Mouse (Mus musculus) heart, adult 2 months (tissue): ENCODE data around the gene Tex19.2. TPM values are rescaled to one million over a fixed set of nuclear protein-coding genes. Genes with fewer than 3 reads are reported as not detected.
"Not testable (repeated sequence)": the region's sequence is repeated elsewhere in the genome, so short reads cannot be mapped to it uniquely, and the experiment has no call there.

Source experiments
- DNase-seq, 2 experiments: peaks; one replicate each; pipeline ENCODE4 v3.0.0; 2021
- H3K27ac ChIP-seq: fragments of 200-600 bp; 2 replicates; pipeline ENCODE4 v1.8.1; 2022
- H3K27me3 ChIP-seq: fragments of 200-500 bp; 2 replicates; pipeline ENCODE4 v1.6.1; 2012; ENCODE audit warnings: mild to moderate bottlenecking, low read length, inconsistent platforms, mixed read lengths; ENCODE audit not compliant: control insufficient read depth, insufficient read depth
- H3K36me3 ChIP-seq: fragments of 200-500 bp; 2 replicates; pipeline ENCODE4 v1.6.1; 2012; ENCODE audit warnings: low read length, inconsistent platforms; ENCODE audit not compliant: control insufficient read depth, insufficient read depth
- H3K4me1 ChIP-seq: fragments of 200-500 bp; 2 replicates; pipeline ENCODE4 v1.6.1; 2011; ENCODE audit warnings: low read length; ENCODE audit not compliant: control insufficient read depth, insufficient read depth
- H3K4me3 ChIP-seq: fragments of 200-600 bp; 2 replicates; pipeline ENCODE4 v1.8.1; 2022
- H3K79me2 ChIP-seq: fragments of 200-500 bp; replicated peaks from 2 replicates; pipeline ENCODE4 v1.6.1; 2012; ENCODE audit warnings: mild to moderate bottlenecking, inconsistent platforms, low read length, moderate library complexity, mixed read lengths; ENCODE audit not compliant: control insufficient read depth, insufficient read depth
- H3K9ac ChIP-seq: fragments of 200-500 bp; 2 replicates; pipeline ENCODE4 v1.6.1; 2012; ENCODE audit warnings: low read depth, mild to moderate bottlenecking, control low read depth, inconsistent platforms, low read length, mixed read lengths
- CTCF ChIP-seq: fragments of 200-600 bp; IDR thresholded peaks from 2 replicates; pipeline ENCODE4 v1.8.1; 2022; ENCODE audit warnings: antibody characterized with exemption, mild to moderate bottlenecking, moderate library complexity
- EP300 ChIP-seq: fragments of 200-500 bp; IDR thresholded peaks from 2 replicates; pipeline ENCODE4 v1.6.1; 2011; ENCODE audit warnings: low read depth, low read length, control low read depth; ENCODE audit not compliant: insufficient read depth
- POLR2A ChIP-seq: fragments of 200-500 bp; IDR thresholded peaks from 2 replicates; pipeline ENCODE4 v1.6.1; 2011; ENCODE audit warnings: mild to moderate bottlenecking, low read depth, low read length, control low read depth; ENCODE audit not compliant: insufficient read depth
- WGBS: fragments of 180-500 bp; shearing (Covaris S2); methylation state at CpG from one replicate; pipeline ENCODE4 v1.1.7; 2018; 5-methylcytosine and 5-hydroxymethylcytosine counted together
- intact Hi-C: fragments of 180-260 bp; cut with DNase I; formaldehyde crosslinking; loops from one replicate; pipeline ENCODE4 v1.15.1; 2025
- polyA plus RNA-seq: library from polyadenylated mRNA; depleted of rRNA; stranded (reverse); fragments of >200 nt; gene quantifications from 2 replicates; pipeline ENCODE4 v1.2.3, GENCODE M21; 2012; rRNA removed
- total RNA-seq, 2 experiments: library from RNA; stranded (reverse); gene quantifications; 2 replicates each; pipeline ENCODE4 v1.2.3; 2021

Gene Tex19.2
- total and polyA plus RNA-seq, 3 experiments = not detected

DNA sequence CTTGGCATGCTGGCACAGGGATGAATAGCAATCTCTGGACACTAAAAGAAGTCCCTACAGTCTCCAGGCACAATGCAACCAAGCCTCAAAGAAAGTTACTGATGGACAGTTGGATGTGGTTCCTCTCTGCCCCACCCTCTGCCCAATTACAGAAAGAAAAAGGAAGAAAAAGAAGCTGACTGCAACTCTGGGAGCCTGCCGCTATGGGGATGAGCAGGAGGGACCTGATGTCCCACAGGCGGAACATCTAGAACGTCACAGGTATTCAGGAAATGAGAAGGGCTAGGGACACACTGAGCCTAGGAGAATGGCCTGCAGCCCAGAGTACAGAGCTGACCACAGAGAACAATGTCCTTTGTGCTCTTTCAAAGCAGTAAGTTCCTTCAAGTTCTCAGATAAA lies 36.2 kb downstream of the Tex19.2 start:
- intact Hi-C loops = no loop called here
- DNase-seq = peak in 1 of 2 experiments; percentile 17
- H3K79me2 ChIP-seq = no peaks in the 10 kb centered on the region
- no peak for TF ChIP-seq CTCF
- TF ChIP-seq POLR2A = no peak
- no peak for TF ChIP-seq EP300
- H3K36me3 ChIP-seq = no peaks in the 10 kb centered on the region
- no peaks in the 10 kb centered on the region for H3K27me3 ChIP-seq
- peak overlapping the region; percentile 36; the same call in 1 of the 2 replicates for H3K27ac ChIP-seq
- no peaks in the 10 kb centered on the region for H3K4me1 ChIP-seq
- WGBS = 57% methylated on average over 3 of the region's 3 CpGs
- no peak overlapping the region for H3K4me3 ChIP-seq
- no peak overlapping the region for H3K9ac ChIP-seq

DNA sequence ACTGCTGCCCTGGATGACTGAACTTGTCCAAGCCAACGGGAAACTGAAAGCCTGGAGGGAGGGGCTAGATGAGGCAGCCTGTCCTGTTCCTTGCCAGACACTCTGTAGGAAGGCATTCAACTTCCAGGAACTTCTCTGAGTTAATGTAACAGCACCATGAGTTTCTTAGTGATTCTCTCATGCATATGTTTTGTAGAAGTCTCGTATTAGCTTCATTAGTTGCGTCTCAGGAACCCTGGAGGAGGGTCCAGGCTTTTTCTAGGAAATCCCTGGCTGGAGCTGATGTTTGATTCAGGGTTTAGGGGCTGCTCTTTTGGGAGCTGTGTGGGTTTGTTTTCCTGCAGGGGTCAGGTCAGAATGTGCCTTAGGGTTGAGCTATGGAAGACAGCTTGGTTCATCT lies 37.4 kb downstream of the Tex19.2 start, which contains the start of gene Sectm1a:
Gene Sectm1a, minus strand, starts transcription at position 101 of the 400 bp plus-strand sequence.
- intact Hi-C loops = no loop called here
- no peak for DNase-seq
- no peaks in the 10 kb centered on the region for H3K27me3 ChIP-seq

DNA sequence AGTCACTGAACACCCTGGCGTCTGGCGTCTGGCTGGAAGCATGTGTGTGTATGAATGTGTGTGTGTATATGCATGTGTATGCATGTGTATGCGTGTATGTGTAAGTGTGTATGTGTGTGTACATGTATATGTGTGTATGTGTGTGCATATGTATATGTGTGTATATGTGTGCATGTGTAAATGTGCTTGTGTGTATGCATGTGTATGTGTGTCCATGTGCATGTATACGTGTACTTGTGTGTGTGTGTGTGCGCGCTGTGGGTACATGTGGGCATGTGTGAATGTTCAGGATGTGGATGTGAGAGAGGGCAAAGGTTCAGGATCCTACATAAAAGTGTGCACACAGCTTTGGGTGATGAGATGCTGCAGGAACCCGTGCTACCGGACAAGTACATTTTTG lies 38.1 kb downstream of the Tex19.2 start:
- Histone ChIP-seq H3K27me3 (no peaks in the 10 kb centered on the region), H3K4me3 (no peak overlapping the region), H3K27ac (no peak overlapping the region), H3K9ac (no peak overlapping the region), H3K79me2 (no peaks in the 10 kb centered on the region), H3K36me3 (no peaks in the 10 kb centered on the region), H3K4me1 (no peaks in the 10 kb centered on the region)
- no peak for TF ChIP-seq CTCF
- no peak for TF ChIP-seq POLR2A
- TF ChIP-seq EP300 = no peak
- intact Hi-C loops = no loop called here
- 95% methylated on average over 8 of the region's 8 CpGs for WGBS
- no peak for DNase-seq

More for the DNA sequence above, 37.4 kb downstream of the Tex19.2 start, which contains the start of gene Sectm1a:
- H3K9ac ChIP-seq = no peak within 1 kb of the TSS
- H3K36me3 ChIP-seq = no peaks in the 10 kb centered on the region
- no peak within 1 kb of the TSS for H3K4me3 ChIP-seq
- no peak for TF ChIP-seq CTCF
- no peak for TF ChIP-seq EP300
- TF ChIP-seq POLR2A = no peak
- no peak within 1 kb of the TSS for H3K27ac ChIP-seq
- H3K4me1 ChIP-seq = no peaks in the 10 kb centered on the region
- no peaks in the 10 kb centered on the region for H3K79me2 ChIP-seq
- WGBS = 72% methylated on average over 3 of the region's 3 CpGs

DNA sequence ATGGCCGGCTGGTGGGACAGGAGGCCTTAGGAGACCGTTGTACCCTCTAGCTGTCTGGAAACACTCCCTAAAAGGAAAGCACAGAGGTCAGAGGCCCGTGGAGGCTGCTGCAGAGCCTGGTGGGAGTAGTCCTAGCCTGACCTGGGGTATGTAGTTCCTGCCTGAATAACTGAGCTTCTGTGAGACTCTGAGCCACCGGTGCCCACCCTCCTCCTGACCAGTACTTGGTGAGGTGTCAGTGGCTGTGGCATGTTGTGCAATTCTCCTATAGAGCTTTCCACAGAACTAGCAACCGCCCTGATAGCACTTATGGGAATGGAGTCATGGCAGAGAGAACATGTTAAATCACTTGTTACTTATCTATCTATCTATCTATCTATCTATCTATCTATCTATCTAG lies 42.8 kb downstream of the Tex19.2 start:
- Histone ChIP-seq H3K79me2 (no peaks in the 10 kb centered on the region), H3K27ac (no peak overlapping the region), H3K36me3 (no peaks in the 10 kb centered on the region), H3K27me3 (no peaks in the 10 kb centered on the region), H3K9ac (no peak overlapping the region), H3K4me1 (no peaks in the 10 kb centered on the region), H3K4me3 (no peak overlapping the region)
- TF ChIP-seq POLR2A (no peak), EP300 (no peak), CTCF (no peak)
- WGBS = 65% methylated on average over 5 of the region's 5 CpGs
- intact Hi-C loops = no loop called here
- no peak for DNase-seq

DNA sequence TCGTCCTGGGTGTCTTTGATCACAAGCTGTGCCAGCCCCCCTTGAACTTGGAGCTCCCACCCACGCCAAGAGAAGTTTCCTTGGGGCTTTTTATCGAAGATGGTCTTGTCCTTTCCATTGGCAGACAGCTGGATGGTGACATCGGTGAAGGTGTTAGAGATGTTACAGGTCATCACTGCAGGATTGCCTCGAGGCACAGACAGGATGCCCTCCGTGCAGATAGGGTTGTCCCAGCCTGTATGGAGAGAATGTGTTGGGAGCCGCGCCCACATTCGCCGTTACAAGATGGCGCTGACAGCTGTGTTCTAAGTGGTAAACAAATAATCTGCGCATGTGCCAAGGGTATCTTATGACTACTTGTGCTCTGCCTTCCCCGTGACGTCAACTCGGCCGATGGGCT lies 48.8 kb downstream of the Tex19.2 start:
- H3K4me1 ChIP-seq, H3K4me3 ChIP-seq, H3K79me2 ChIP-seq, DNase-seq, H3K27ac ChIP-seq, H3K36me3 ChIP-seq, intact Hi-C loops, H3K9ac ChIP-seq, H3K27me3 ChIP-seq: not testable (repeated sequence)
- WGBS = 89% methylated on average over 12 of the region's 16 CpGs

DNA sequence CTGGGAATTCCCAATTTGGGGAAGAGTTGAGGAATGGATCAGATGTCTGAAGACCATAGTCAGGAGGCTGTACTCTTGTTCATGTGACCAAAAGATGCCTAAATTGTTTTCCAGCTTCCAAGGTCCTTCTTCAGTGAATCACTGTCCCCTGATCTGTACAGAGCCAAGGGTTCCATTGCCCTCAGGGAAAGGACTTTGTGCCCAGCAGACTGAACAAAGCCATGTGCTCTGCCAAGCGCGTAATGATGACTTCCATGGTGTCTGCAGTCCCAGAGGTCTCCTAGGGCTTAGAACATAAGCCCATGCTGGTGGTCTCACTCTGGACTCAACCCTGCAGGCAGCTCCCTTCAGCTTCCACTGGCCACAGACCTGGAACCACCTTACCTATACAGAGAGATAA lies 50.6 kb downstream of the Tex19.2 start:
- Histone ChIP-seq H3K27me3 (no peaks in the 10 kb centered on the region), H3K27ac (no peak overlapping the region), H3K4me1 (no peaks in the 10 kb centered on the region), H3K9ac (no peak overlapping the region), H3K36me3 (no peaks in the 10 kb centered on the region), H3K79me2 (no peaks in the 10 kb centered on the region), H3K4me3 (no peak overlapping the region)
- intact Hi-C loops = no loop called here
- DNase-seq = no peak
- WGBS = 93% methylated on average over 2 of the region's 2 CpGs
- TF ChIP-seq CTCF = no peak
- TF ChIP-seq POLR2A = no peak
- no peak for TF ChIP-seq EP300

Other genes starting within 250 kb of the Tex19.2 start
- 1 to 10 TPM in 1 of 2 experiments, under 1 TPM in 1; 0.86 to 1.1 TPM for gene Ccdc57, start 185.8 kb downstream of the Tex19.2 start, total RNA-seq
- gene Ccdc57, start 185.8 kb downstream of the Tex19.2 start, polyA plus RNA-seq = 0.61 and 1.3 TPM in 2 replicates
- 1 to 10 TPM; 1.2 to 1.3 TPM for gene Slc16a3, start 170.2 kb downstream of the Tex19.2 start, total RNA-seq
- gene Slc16a3, start 170.2 kb downstream of the Tex19.2 start, polyA plus RNA-seq = 4.0 and 4.2 TPM in 2 replicates
- 10 to 100 TPM; 48.7 to 55.9 TPM for gene Csnk1d, start 127.3 kb downstream of the Tex19.2 start, total RNA-seq
- 33.9 and 45.6 TPM in 2 replicates for gene Csnk1d, start 127.3 kb downstream of the Tex19.2 start, polyA plus RNA-seq
- under 1 TPM; 0.23 to 0.26 TPM for gene Cd7, start 79.3 kb downstream of the Tex19.2 start, total RNA-seq
- 1.3 and 1.9 TPM in 2 replicates for gene Cd7, start 79.3 kb downstream of the Tex19.2 start, polyA plus RNA-seq
- not detected for gene Sectm1b, start 55.1 kb downstream of the Tex19.2 start, total RNA-seq
- gene Sectm1b, start 55.1 kb downstream of the Tex19.2 start, polyA plus RNA-seq = not detected in 2 replicates
- not detected for gene Sectm1a, start 37.5 kb downstream of the Tex19.2 start, total RNA-seq
- gene Sectm1a, start 37.5 kb downstream of the Tex19.2 start, polyA plus RNA-seq = not detected in 2 replicates
- gene Tex19.1, start 27.5 kb upstream of the Tex19.2 start, total RNA-seq = not detected
- not detected in 2 replicates for gene Tex19.1, start 27.5 kb upstream of the Tex19.2 start, polyA plus RNA-seq
- under 1 TPM; 0.20 to 0.37 TPM for gene Uts2r, start 41.6 kb upstream of the Tex19.2 start, total RNA-seq
- 1.9 and 3.2 TPM in 2 replicates for gene Uts2r, start 41.6 kb upstream of the Tex19.2 start, polyA plus RNA-seq
- 1 to 10 TPM; 6.7 to 7.6 TPM for gene Hexdc, start 85.8 kb upstream of the Tex19.2 start, total RNA-seq
- gene Hexdc, start 85.8 kb upstream of the Tex19.2 start, polyA plus RNA-seq = 10.1 and 15.6 TPM in 2 replicates
- gene Ogfod3, start 86.0 kb upstream of the Tex19.2 start, total RNA-seq = 10 to 100 TPM; 15.8 to 19.8 TPM
- gene Ogfod3, start 86.0 kb upstream of the Tex19.2 start, polyA plus RNA-seq = 12.5 and 15.8 TPM in 2 replicates
- 1 to 10 TPM; 7.6 TPM for gene Cybc1, start 110.6 kb upstream of the Tex19.2 start, total RNA-seq
- 10.4 and 15.2 TPM in 2 replicates for gene Cybc1, start 110.6 kb upstream of the Tex19.2 start, polyA plus RNA-seq
- 100 to 1,000 TPM in 1 of 2 experiments, 10 to 100 TPM in 1; 76.7 to 102 TPM for gene Narf, start 118.6 kb upstream of the Tex19.2 start, total RNA-seq
- gene Narf, start 118.6 kb upstream of the Tex19.2 start, polyA plus RNA-seq = 91.4 and 145 TPM in 2 replicates
- 10 to 100 TPM; 20.3 to 22.0 TPM for gene Foxk2, start 141.3 kb upstream of the Tex19.2 start, total RNA-seq
- gene Foxk2, start 141.3 kb upstream of the Tex19.2 start, polyA plus RNA-seq = 13.6 and 19.4 TPM in 2 replicates
- 10 to 100 TPM; 34.4 to 36.8 TPM for gene Wdr45b, start 235.8 kb upstream of the Tex19.2 start, total RNA-seq
- 36.9 and 57.6 TPM in 2 replicates for gene Wdr45b, start 235.8 kb upstream of the Tex19.2 start, polyA plus RNA-seq